Mouse (Mus musculus) ES-Bruce4 (cell line): Measurements from ENCODE around the gene Xylt1.

Experiments
- CTCF ChIP-seq: IDR thresholded peaks from one replicate; pipeline ENCODE4 v1.8.1; 2011; ENCODE audit warnings: low read depth, low read length
- EP300 ChIP-seq: IDR thresholded peaks from 2 replicates; pipeline ENCODE4 v1.6.1; 2011; ENCODE audit warnings: low read depth, low read length; ENCODE audit not compliant: insufficient read depth
- POLR2A ChIP-seq: IDR thresholded peaks from one replicate; pipeline ENCODE4 v1.8.1; 2011; ENCODE audit warnings: low read length; ENCODE audit not compliant: insufficient read depth

- TF ChIP-seq POLR2A (no peak), EP300 (no peak), CTCF (no peak)
These were observed 44.1 kb downstream of the Xylt1 start for GRCm38 (mm10) chr7:117424841-117425240.
